Mouse (Mus musculus): Measurements from ENCODE around the gene Atxn7l2.

DNA sequence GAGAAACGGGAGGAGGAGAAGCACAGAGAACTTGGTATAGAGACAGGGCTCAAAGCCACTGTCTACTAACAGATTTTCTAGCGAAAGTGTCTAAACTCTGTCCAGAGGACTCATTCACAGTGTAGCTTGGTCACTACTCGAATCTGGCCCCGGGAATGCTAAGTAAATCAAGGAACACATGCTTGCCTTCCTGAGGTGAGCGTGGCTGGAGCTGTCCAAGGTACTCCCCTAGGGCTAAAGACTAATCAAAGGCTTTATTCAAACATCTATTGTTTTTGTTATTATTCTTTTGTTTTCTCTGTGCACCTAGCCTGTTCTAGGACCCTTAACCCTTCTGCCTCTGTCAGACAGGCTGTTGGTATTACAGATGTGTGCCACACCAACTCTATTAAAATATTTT lies 4.0 kb upstream of the Atxn7l2 start:
- TF ChIP-seq GATA1 (IDR thresholded peaks at IDR 0.05; ENCODE audit: borderline replicate concordance, low read length) (no peak), FLI1 (IDR thresholded peaks at IDR 0.05; ENCODE audit: low read length) (no peak)
